Mouse (Mus musculus) T-cell, adult 66 days (primary cell): ENCODE data around the gene Pstk. TPM values are rescaled to one million over a fixed set of nuclear protein-coding genes. Genes with fewer than 3 reads are reported as not detected.

Source experiments
- total RNA-seq, 2 experiments: library from RNA; stranded (reverse); gene quantifications; 3 replicates in 1 of 2; 4 replicates in 1 of 2; pipeline ENCODE4 v1.2.4; 2023

Pstk gene
- total RNA-seq: 10 to 100 TPM; 26.7 to 29.1 TPM

DNA sequence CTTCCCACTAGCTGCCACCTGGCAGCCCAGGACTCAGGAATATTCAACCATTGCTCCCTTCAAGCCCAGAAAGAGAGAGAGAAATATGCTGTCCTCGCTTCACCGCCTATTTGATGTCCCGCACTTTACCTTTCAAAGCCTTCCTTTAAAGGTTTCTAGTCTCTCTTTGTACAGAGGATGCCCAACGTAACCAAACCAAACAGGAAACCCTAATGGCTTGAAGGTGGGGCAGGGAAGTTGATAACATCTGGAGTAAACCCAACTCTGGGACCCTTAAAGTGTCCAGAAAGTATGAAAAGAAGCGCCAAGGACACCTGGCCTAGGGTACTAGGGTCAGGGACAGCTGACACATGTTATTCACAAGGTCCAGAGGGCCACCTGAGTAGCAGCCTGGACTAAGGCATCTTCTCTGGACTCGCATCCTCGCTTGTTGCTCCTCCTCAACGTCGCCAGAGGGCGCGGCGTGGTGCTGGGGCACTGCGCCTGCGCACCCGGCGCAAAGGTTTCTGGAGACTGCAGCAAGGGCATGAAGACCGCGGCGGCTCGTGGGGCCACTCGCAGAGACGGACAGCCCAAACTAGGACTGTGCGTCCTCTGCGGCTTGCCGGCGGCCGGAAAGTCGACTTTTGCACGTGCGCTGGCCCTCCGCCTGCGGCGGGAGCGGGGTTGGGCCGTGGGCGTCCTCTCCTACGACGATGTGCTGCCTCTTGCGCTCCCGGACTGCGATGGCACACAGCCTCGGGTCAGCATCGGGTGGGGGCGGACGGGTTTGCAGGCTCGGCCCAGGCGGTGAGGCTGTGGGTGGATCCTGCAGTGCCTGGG is at the start of gene Pstk:
Gene Pstk, plus strand, starts transcription at position 494 of the 822 bp plus-strand sequence.

GRCm38 (mm10) chr7:131322192-131322591 is 48.7 kb upstream of the Pstk start, which contains the start of gene Cuzd1:
TSS of gene Cuzd1 (minus strand) at chr7:131322292.

DNA sequence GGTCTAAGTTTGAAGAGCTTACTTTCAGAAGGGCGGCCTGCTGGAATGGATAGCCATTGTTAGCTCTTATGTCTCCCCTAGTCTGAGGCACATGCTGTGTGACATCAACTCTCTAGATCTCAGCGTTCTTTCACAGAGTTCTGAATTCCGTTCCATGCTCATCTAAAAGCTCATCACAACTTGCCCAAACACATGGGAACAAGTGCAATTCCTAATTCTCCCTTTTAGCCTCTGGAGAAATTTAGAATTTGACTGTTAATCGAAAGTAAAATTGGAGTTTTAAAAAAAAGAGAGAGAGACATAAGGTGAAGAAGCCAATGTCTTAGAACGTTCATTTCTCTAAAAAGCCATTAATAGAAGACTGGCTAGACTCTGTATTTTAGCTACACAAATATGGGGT is 41.5 kb upstream of the Pstk start, which contains the start of gene Fam24b:
Gene Fam24b, minus strand, starts transcription at position 101 of the 400 bp plus-strand sequence.

GRCm38 (mm10) chr7:131333564-131333963 is 37.4 kb upstream of the Pstk start, which contains the start of gene Fam24a:
TSS of gene Fam24a (plus strand) at chr7:131333864.

GRCm38 (mm10) chr7:131362615-131363300 is 8.2 kb upstream of the Pstk start, which contains the start of gene 2310057M21Rik:
TSS of gene 2310057M21Rik (minus strand) at chr7:131362759.

DNA sequence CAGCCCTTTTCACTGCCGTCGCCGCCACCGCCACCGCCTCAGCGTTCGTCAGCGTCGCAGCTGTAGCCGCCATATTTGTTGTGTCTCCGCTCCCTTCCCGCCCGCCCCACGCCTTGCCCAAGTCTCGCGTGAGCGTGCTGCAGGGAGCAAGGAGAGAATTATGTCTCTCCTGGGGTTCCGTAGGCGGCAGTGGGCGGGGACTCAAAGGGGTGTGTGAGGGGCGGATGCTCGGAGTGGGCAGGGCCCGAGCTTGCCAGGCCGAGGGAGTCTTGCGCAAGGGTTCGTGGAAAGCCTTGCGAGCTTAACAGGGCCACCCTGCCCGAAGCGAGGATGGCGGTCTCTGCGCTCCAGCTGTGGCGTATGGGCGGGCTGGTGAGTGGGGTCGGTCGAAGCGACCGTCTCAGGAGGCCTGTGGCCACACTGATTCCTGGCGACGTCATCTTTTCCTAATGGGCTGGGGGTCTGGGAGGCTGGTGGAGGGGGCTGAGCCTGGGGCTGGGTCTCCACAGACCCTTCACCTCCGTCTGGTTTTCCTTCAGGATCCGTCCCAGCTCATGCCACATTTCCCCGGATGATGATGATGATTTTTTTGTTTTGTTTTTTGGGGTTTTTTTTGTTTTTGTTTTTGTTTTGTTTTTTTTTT is 39.6 kb downstream of the Pstk start, which contains the start of the genes Ikzf5 and Acadsb:
Gene Ikzf5, minus strand, starts transcription at position 106 of the 643 bp plus-strand sequence.
Gene Acadsb, plus strand, starts transcription at position 186 of the 643 bp plus-strand sequence.

Other genes starting within 250 kb of the Pstk start
- not detected for gene 4933402N03Rik, start 224.8 kb upstream of the Pstk start, total RNA-seq
- gene 5430419D17Rik, start 196.7 kb upstream of the Pstk start, total RNA-seq: not detected
- gene Cuzd1, start 48.8 kb upstream of the Pstk start, total RNA-seq: not detected
- gene Fam24b, start 41.6 kb upstream of the Pstk start, total RNA-seq: 1 to 10 TPM in 1 of 2 experiments, not detected in 1; 1.5 TPM
- gene Fam24a, start 37.3 kb upstream of the Pstk start, total RNA-seq: not detected
- gene 2310057M21Rik, start 8.4 kb upstream of the Pstk start, total RNA-seq: 10 to 100 TPM; 22.5 to 29.6 TPM
- gene Ikzf5, start 39.4 kb downstream of the Pstk start, total RNA-seq: 10 to 100 TPM; 80.2 to 80.4 TPM
- gene Acadsb, start 39.5 kb downstream of the Pstk start, total RNA-seq: 10 to 100 TPM; 21.1 to 23.9 TPM
- not detected for gene Hmx3, start 171.7 kb downstream of the Pstk start, total RNA-seq
- gene Hmx2, start 177.6 kb downstream of the Pstk start, total RNA-seq: not detected
- 10 to 100 TPM; 57.3 to 71.8 TPM for gene Bub3, start 189.1 kb downstream of the Pstk start, total RNA-seq